Comparison of ENCODE assay signal across 8 mouse cellular contexts in the genomic region with DNA sequence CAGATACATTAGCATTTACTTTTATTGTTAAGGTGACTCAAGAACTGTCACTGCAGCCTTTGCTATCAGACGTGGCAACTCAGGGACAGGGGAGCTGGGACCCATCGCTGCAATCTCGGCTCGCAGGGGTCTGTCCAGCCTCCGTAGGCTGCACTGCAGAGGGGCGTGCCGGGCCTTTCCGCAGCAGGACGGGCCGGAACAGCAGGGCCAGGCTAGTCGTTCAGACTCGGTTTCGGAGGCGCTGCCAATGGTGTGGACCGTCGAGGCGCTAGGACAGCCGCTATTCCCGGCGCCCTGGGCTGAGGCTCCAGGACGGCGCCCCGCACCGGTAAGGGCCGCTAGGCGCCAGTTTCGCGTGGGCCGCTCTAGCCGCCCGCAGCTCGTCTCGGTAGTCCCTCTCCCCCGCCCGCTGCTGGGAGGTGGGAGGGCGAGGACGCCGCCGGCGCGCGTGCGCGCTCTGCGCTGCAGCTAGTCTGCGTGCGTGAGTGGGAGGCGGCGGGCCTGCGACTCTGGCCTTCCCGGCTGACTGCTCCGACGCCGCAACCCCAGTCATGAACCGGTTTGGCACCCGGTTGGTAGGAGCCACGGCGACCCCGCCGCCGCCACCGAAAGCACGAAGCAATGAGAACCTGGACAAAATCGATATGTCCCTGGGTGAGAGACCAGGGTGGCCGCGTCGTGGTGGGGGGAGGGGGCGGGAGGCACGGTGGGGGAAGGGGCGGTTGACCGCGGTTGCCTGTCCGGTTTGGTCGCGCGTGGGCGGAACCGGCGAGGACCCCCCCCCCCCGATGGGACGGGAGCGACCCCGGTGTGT. TPM values are rescaled to one million over a fixed set of nuclear protein-coding genes. Genes with fewer than 3 reads are reported as not detected.
DNase-seq lines count a peak whose midpoint lies in the region; ATAC-seq lines count a peak whose summit lies in the region.

A gene (plus strand): TSS at position 158 of the 814 bp plus-strand sequence.
A gene (minus strand): TSS at position 424 of the 814 bp plus-strand sequence.

- no peaks in the 10 kb centered on the region for H3K9me3 ChIP-seq in forebrain, embryonic 10.5 days
- H3K9me3 ChIP-seq in heart, embryonic 15.5 days (replicated peaks) = no peaks in the 10 kb centered on the region
- H3K9me3 ChIP-seq in liver, embryonic 15.5 days (replicated peaks) = no peaks in the 10 kb centered on the region
- no peaks in the 10 kb centered on the region for H3K9me3 ChIP-seq in neural tube, embryonic 12.5 days

- H3K4me3 ChIP-seq in forebrain, embryonic 10.5 days = peak within 1 kb of the TSS; percentile 90
- H3K4me3 ChIP-seq in heart, embryonic 15.5 days = peak within 1 kb of the TSS; percentile 96
- peak within 1 kb of the TSS; percentile 85 for H3K4me3 ChIP-seq in liver, embryonic 15.5 days (replicated peaks)
- H3K4me3 ChIP-seq in neural tube, embryonic 12.5 days = peak within 1 kb of the TSS; percentile 88

- peak; percentile 78 for DNase-seq in c-Kit-negative CD71-positive TER-119-positive erythroid progenitor cells, embryonic 14.5 days (ENCODE audit: low read depth, low spot score)
- DNase-seq in forebrain, embryonic 10.5 days (ENCODE audit: extremely low spot score, low spot score) = peak; percentile 93
- DNase-seq in kidney, postnatal 25 days = peak; percentile 94 to 98
- peak; percentile 93 for DNase-seq in telencephalon, adult 2 months (ENCODE audit: low read depth, low spot score)

- no peaks in the 10 kb centered on the region for H3K36me3 ChIP-seq in forebrain, embryonic 10.5 days (replicated peaks)
- no peaks in the 10 kb centered on the region for H3K36me3 ChIP-seq in heart, embryonic 15.5 days
- H3K36me3 ChIP-seq in liver, embryonic 15.5 days (replicated peaks) = no peaks in the 10 kb centered on the region
- no peaks in the 10 kb centered on the region for H3K36me3 ChIP-seq in neural tube, embryonic 12.5 days

- peak within 1 kb of the TSS; percentile 82 for H3K4me2 ChIP-seq in heart, embryonic 15.5 days
- peak within 1 kb of the TSS; percentile 99 for H3K4me2 ChIP-seq in liver, embryonic 15.5 days
- H3K4me2 ChIP-seq in neural tube, embryonic 12.5 days (replicated peaks) = peak within 1 kb of the TSS; percentile 82

- WGBS in forebrain, embryonic 10.5 days = under 1% methylated on average over 76 of the region's 83 CpGs
- WGBS in heart, embryonic 15.5 days = under 1% methylated on average over 76 of the region's 83 CpGs
- under 1% methylated on average over 82 of the region's 83 CpGs for WGBS in liver, embryonic 15.5 days (ENCODE audit: insufficient replicate concordance)
- WGBS in neural tube, embryonic 12.5 days = 1% methylated on average over 75 of the region's 83 CpGs

- no peaks in the 10 kb centered on the region for H3K27me3 ChIP-seq in forebrain, embryonic 10.5 days (ENCODE audit: poor library complexity, severe bottlenecking)
- no peaks in the 10 kb centered on the region for H3K27me3 ChIP-seq in heart, embryonic 15.5 days
- 0 out of 2 replicates have a peak, but pooled peaks cover 3% of the 10 kb centered on the region for H3K27me3 ChIP-seq in liver, embryonic 15.5 days
- H3K27me3 ChIP-seq in neural tube, embryonic 12.5 days (replicated peaks) = no peaks in the 10 kb centered on the region

- H3K27ac ChIP-seq in forebrain, embryonic 10.5 days = peak within 1 kb of the TSS; percentile 90
- H3K27ac ChIP-seq in heart, embryonic 15.5 days = peak within 1 kb of the TSS; percentile 89
- peak within 1 kb of the TSS; percentile 77 for H3K27ac ChIP-seq in liver, embryonic 15.5 days (replicated peaks)
- peak within 1 kb of the TSS; percentile 77 for H3K27ac ChIP-seq in neural tube, embryonic 12.5 days

- peak; percentile 93 for ATAC-seq in CD4-positive, CD25-positive, alpha-beta regulatory T cell, adult 4 months
- peak; percentile 96 for ATAC-seq in heart, embryonic 15.5 days (replicated peaks; ENCODE audit: insufficient number of reproducible peaks, insufficient read depth, low FRiP score, low read depth)
- ATAC-seq in liver, embryonic 15.5 days (ENCODE audit: insufficient read depth) = peak; percentile 95
- peak; percentile 94 for ATAC-seq in neural tube, embryonic 12.5 days (ENCODE audit: low FRiP score, low read depth)

- peak within 1 kb of the TSS; percentile 97 for H3K9ac ChIP-seq in heart, embryonic 15.5 days
- peak within 1 kb of the TSS; percentile 77 for H3K9ac ChIP-seq in liver, embryonic 15.5 days
- H3K9ac ChIP-seq in neural tube, embryonic 12.5 days = peak within 1 kb of the TSS; percentile 88

- peaks cover 25% of the 10 kb centered on the region for H3K4me1 ChIP-seq in forebrain, embryonic 10.5 days
- H3K4me1 ChIP-seq in heart, embryonic 15.5 days (replicated peaks) = peaks cover 33% of the 10 kb centered on the region
- H3K4me1 ChIP-seq in liver, embryonic 15.5 days (replicated peaks) = peaks cover 23% of the 10 kb centered on the region
- peaks cover 18% of the 10 kb centered on the region for H3K4me1 ChIP-seq in neural tube, embryonic 12.5 days

RNA-seq across cellular contexts. Expression of the first gene that starts in this region (rescaled TPM):
- polyA plus RNA-seq in CD4-positive, CD25-positive, alpha-beta regulatory T cell, adult 4 months (2017; shearing (Covaris generic)) = 10 to 100 TPM; 64.8 to 65.3 TPM
- polyA plus RNA-seq in forebrain, embryonic 10.5 days (2016; fragmentation: Nextera tagmentation; extraction: Ambion mirVana) = 99.0 and 101 TPM in 2 replicates
- 101 and 125 TPM in 2 replicates for polyA plus RNA-seq in heart, embryonic 15.5 days (2015; fragmentation: Nextera tagmentation; extraction: Ambion mirVana)
- 21.0 and 26.8 TPM in 2 replicates for polyA plus RNA-seq in liver, embryonic 15.5 days (2015; fragmentation: Nextera tagmentation; extraction: Ambion mirVana)
- polyA plus RNA-seq in neural tube, embryonic 12.5 days (2016; fragmentation: Nextera tagmentation; extraction: Ambion mirVana) = 112 and 115 TPM in 2 replicates

RNA-seq across cellular contexts. Expression of the second gene that starts in this region (rescaled TPM):
- polyA plus RNA-seq in CD4-positive, CD25-positive, alpha-beta regulatory T cell, adult 4 months (2017; shearing (Covaris generic)) = 10 to 100 TPM; 13.3 to 19.6 TPM
- polyA plus RNA-seq in forebrain, embryonic 10.5 days (2016; fragmentation: Nextera tagmentation; extraction: Ambion mirVana) = 18.0 and 19.9 TPM in 2 replicates
- 27.0 and 34.0 TPM in 2 replicates for polyA plus RNA-seq in heart, embryonic 15.5 days (2015; fragmentation: Nextera tagmentation; extraction: Ambion mirVana)
- polyA plus RNA-seq in liver, embryonic 15.5 days (2015; fragmentation: Nextera tagmentation; extraction: Ambion mirVana) = 5.0 and 5.8 TPM in 2 replicates
- 25.3 and 28.0 TPM in 2 replicates for polyA plus RNA-seq in neural tube, embryonic 12.5 days (2016; fragmentation: Nextera tagmentation; extraction: Ambion mirVana)

Comparison
In these comparisons a context has a peak if more than half of its experiments do, and no peak if none do; other contexts are left out.
1. Peak in every context shown above with its lines: DNase-seq, ATAC-seq, H3K4me3 ChIP-seq and H3K27ac ChIP-seq.